Mouse (Mus musculus) stomach, postnatal 0 days (tissue): ENCODE results near the gene Prdx1. TPM values are rescaled to one million over a fixed set of nuclear protein-coding genes. Genes with fewer than 3 reads are reported as not detected.
A peak's percentile ranks its signal among the peaks of the same experiment; 100 is the strongest.

ENCODE experiments used
- ATAC-seq: fragments of 200-750 bp; cut with Nextera tagmentation; 2 replicates; pipeline ENCODE4 v1.8.0; 2017; ENCODE audit not compliant: low FRiP score, low TSS enrichment
- DNase-seq: peaks from one replicate; pipeline ENCODE4 v3.0.0-alpha.2; 2016; ENCODE audit warnings: low spot score
- H3K27ac ChIP-seq: fragments of 300-500 bp; sonication (generic); replicated peaks from 2 replicates; pipeline ENCODE4 v1.5.1; 2014; ENCODE audit warnings: mild to moderate bottlenecking, control low read depth
- H3K27me3 ChIP-seq: fragments of 300-500 bp; sonication (generic); 2 replicates; pipeline ENCODE4 v1.6.1; 2014; ENCODE audit warnings: low read length; ENCODE audit not compliant: control insufficient read depth, insufficient read depth
- H3K36me3 ChIP-seq: fragments of 300-500 bp; sonication (generic); 2 replicates; pipeline ENCODE4 v1.6.1; 2014; ENCODE audit warnings: low read length, mixed read lengths; ENCODE audit not compliant: control insufficient read depth, insufficient read depth
- H3K4me1 ChIP-seq: fragments of 300-500 bp; sonication (generic); replicated peaks from 2 replicates; pipeline ENCODE4 v1.6.1; 2014; ENCODE audit warnings: antibody characterized with exemption; ENCODE audit not compliant: control insufficient read depth, insufficient read depth
- H3K4me2 ChIP-seq: fragments of 300-500 bp; sonication (generic); replicated peaks from 2 replicates; pipeline ENCODE4 v1.6.1; 2014; ENCODE audit warnings: low read depth, mild to moderate bottlenecking, control low read depth, moderate library complexity
- H3K4me3 ChIP-seq: fragments of 300-500 bp; sonication (generic); 2 replicates; pipeline ENCODE4 v1.5.1; 2014; ENCODE audit warnings: low read depth, low read length, control low read depth
- H3K9ac ChIP-seq: fragments of 300-500 bp; sonication (generic); 2 replicates; pipeline ENCODE4 v1.6.1; 2014; ENCODE audit warnings: mild to moderate bottlenecking, low read length, control low read depth, mixed read lengths
- H3K9me3 ChIP-seq: fragments of 300-500 bp; sonication (generic); 2 replicates; pipeline ENCODE4 v1.6.1; 2016; ENCODE audit warnings: low read length; ENCODE audit not compliant: control insufficient read depth
- CTCF ChIP-seq: IDR thresholded peaks from 2 replicates; pipeline ENCODE4 v1.5.1; 2016; ENCODE audit warnings: antibody characterized with exemption, low read depth, mild to moderate bottlenecking, moderate library complexity
- EP300 ChIP-seq: optimal IDR thresholded peaks from 2 replicates; pipeline ENCODE3; 2016; ENCODE audit warnings: antibody characterized with exemption
- WGBS: fragments of 180-500 bp; shearing (Covaris S2); extraction: QIAGEN DNeasy Blood & Tissue Kit; methylation state at CpG from one replicate; pipeline ENCODE4 v1.1.7; 2014; 5-methylcytosine and 5-hydroxymethylcytosine counted together
- polyA plus RNA-seq: library from polyadenylated mRNA; unstranded; fragments of >200 nt; fragmentation: Nextera tagmentation; extraction: Ambion mirVana; gene quantifications from 2 replicates; pipeline ENCODE4 v1.2.1, GENCODE M21; 2015

Gene Prdx1
- polyA plus RNA-seq, 1 experiment from 2014 or later, result 2,021 TPM

- no peaks in the 10 kb centered on the region for H3K4me1 ChIP-seq
- H3K9me3 ChIP-seq, result no peaks in the 10 kb centered on the region
- ATAC-seq (no peak), DNase-seq (peak; percentile 22)
- peak overlapping the region; percentile 97 for H3K27ac ChIP-seq
- peak overlapping the region; percentile 69 for H3K4me2 ChIP-seq
- H3K4me3 ChIP-seq, result peak overlapping the region; percentile 82
- 21% methylated on average over 5 of the region's 5 CpGs for WGBS
- H3K36me3 ChIP-seq, result 0 out of 2 replicates have a peak, but pooled peaks cover 4% of the 10 kb centered on the region
- TF ChIP-seq EP300 (no peak), CTCF (no peak)
- peak overlapping the region; percentile 91 for H3K9ac ChIP-seq
- H3K27me3 ChIP-seq, result no peaks in the 10 kb centered on the region
Measured at GRCm38 (mm10) chr4:116650365-116650764, 35.0 kb upstream of the Prdx1 start.

- peak; percentile 31; the same call in 1 of the 2 replicates for TF ChIP-seq CTCF
- TF ChIP-seq EP300, result peak; percentile 59
- WGBS, result under 1% methylated on average over 39 of the region's 39 CpGs
- H3K27me3 ChIP-seq, result no peaks in the 10 kb centered on the region
- H3K4me1 ChIP-seq, result no peaks in the 10 kb centered on the region
- H3K27ac ChIP-seq, result peak within 1 kb of the TSS; percentile 97
- peak; percentile 95 for ATAC-seq
- peak within 1 kb of the TSS; percentile 82 for H3K4me3 ChIP-seq
- 0 out of 2 replicates have a peak, but pooled peaks cover 4% of the 10 kb centered on the region for H3K36me3 ChIP-seq
- H3K9ac ChIP-seq, result peak within 1 kb of the TSS; percentile 91
- H3K9me3 ChIP-seq, result no peaks in the 10 kb centered on the region
- peak within 1 kb of the TSS; percentile 69 for H3K4me2 ChIP-seq
- DNase-seq, result peak; percentile 93
Measured at GRCm38 (mm10) chr4:116650924-116651796, 34.2 kb upstream of the Prdx1 start, which contains the start of gene Akr1a1. Gene Akr1a1 (minus strand): TSS chr4:116651680.

GRCm38 (mm10) chr4:116651797-116652135 lies 33.6 kb upstream of the Prdx1 start:
- no peak for DNase-seq
- WGBS, result 8% methylated on average over 6 of the region's 6 CpGs
- Histone ChIP-seq H3K4me1 (no peaks in the 10 kb centered on the region), H3K4me3 (peak overlapping the region; percentile 82), H3K36me3 (no peaks in the 10 kb centered on the region), H3K9me3 (no peaks in the 10 kb centered on the region), H3K4me2 (peak overlapping the region; percentile 69), H3K27me3 (no peaks in the 10 kb centered on the region), H3K27ac (peak overlapping the region; percentile 97), H3K9ac (peak overlapping the region; percentile 91)
- peak; percentile 5; the same call in 1 of the 2 replicates for ATAC-seq
- no peak for TF ChIP-seq EP300
- TF ChIP-seq CTCF, result no peak; the same call in 1 of the 2 replicates

- no peaks in the 10 kb centered on the region for H3K4me1 ChIP-seq
- no peak for ATAC-seq
- H3K4me3 ChIP-seq, result no peak overlapping the region
- TF ChIP-seq CTCF (no peak), EP300 (no peak)
- no peak overlapping the region for H3K4me2 ChIP-seq
- H3K27ac ChIP-seq, result no peak overlapping the region
- no peak for DNase-seq
- H3K36me3 ChIP-seq, result no peaks in the 10 kb centered on the region
- H3K9me3 ChIP-seq, result no peaks in the 10 kb centered on the region
- no peaks in the 10 kb centered on the region for H3K27me3 ChIP-seq
- H3K9ac ChIP-seq, result no peak overlapping the region
- 82% methylated on average over 6 of the region's 6 CpGs for WGBS
Measured at GRCm38 (mm10) chr4:116653228-116653627, 32.1 kb upstream of the Prdx1 start.

GRCm38 (mm10) chr4:116655100-116655499 lies 30.2 kb upstream of the Prdx1 start:
- no peak overlapping the region for H3K9ac ChIP-seq
- ATAC-seq, result no peak
- no peaks in the 10 kb centered on the region for H3K9me3 ChIP-seq
- peak; percentile 31 for DNase-seq
- no peaks in the 10 kb centered on the region for H3K27me3 ChIP-seq
- H3K27ac ChIP-seq, result no peak overlapping the region
- H3K4me3 ChIP-seq, result no peak overlapping the region
- TF ChIP-seq EP300 (no peak), CTCF (no peak)
- no peaks in the 10 kb centered on the region for H3K4me1 ChIP-seq
- H3K4me2 ChIP-seq, result no peak overlapping the region
- 41% methylated on average over 2 of the region's 2 CpGs for WGBS
- no peaks in the 10 kb centered on the region for H3K36me3 ChIP-seq

GRCm38 (mm10) chr4:116655658-116656057 lies 29.7 kb upstream of the Prdx1 start:
- no peaks in the 10 kb centered on the region for H3K36me3 ChIP-seq
- DNase-seq (no peak), ATAC-seq (no peak)
- H3K4me2 ChIP-seq, result no peak overlapping the region
- no peak overlapping the region for H3K4me3 ChIP-seq
- H3K9ac ChIP-seq, result no peak overlapping the region
- no peaks in the 10 kb centered on the region for H3K4me1 ChIP-seq
- H3K9me3 ChIP-seq, result no peaks in the 10 kb centered on the region
- no peak for TF ChIP-seq CTCF
- TF ChIP-seq EP300, result no peak
- no peak overlapping the region for H3K27ac ChIP-seq
- no peaks in the 10 kb centered on the region for H3K27me3 ChIP-seq
- 64% methylated on average over 3 of the region's 3 CpGs for WGBS
